Mouse (Mus musculus) lung, embryonic 14.5 days (tissue): ENCODE results near the gene BC107364. TPM values are rescaled to one million over a fixed set of nuclear protein-coding genes. Genes with fewer than 3 reads are reported as not detected.
A peak's percentile ranks its signal among the peaks of the same experiment; 100 is the strongest.
"Not testable (repeated sequence)": the region's sequence is repeated elsewhere in the genome, so short reads cannot be mapped to it uniquely, and the experiment has no call there.

Experiments
- ATAC-seq: fragments of 200-750 bp; cut with Nextera tagmentation; 2 replicates; pipeline ENCODE4 v1.8.0; 2017; ENCODE audit warnings: mild to moderate bottlenecking, moderate TSS enrichment, moderate library complexity; ENCODE audit not compliant: insufficient read depth
- DNase-seq: peaks from one replicate; pipeline ENCODE4 v3.0.0-alpha.2; 2015
- H3K27ac ChIP-seq: fragments of 300-500 bp; sonication (generic); 2 replicates; pipeline ENCODE4 v1.5.1; 2014; ENCODE audit warnings: low read depth, mild to moderate bottlenecking, moderate library complexity
- H3K27me3 ChIP-seq: fragments of 300-500 bp; sonication (generic); 2 replicates; pipeline ENCODE4 v1.6.1; 2014; ENCODE audit warnings: low read length, control low read depth; ENCODE audit not compliant: insufficient read depth
- H3K36me3 ChIP-seq: fragments of 300-500 bp; sonication (generic); 2 replicates; pipeline ENCODE4 v1.6.1; 2014; ENCODE audit warnings: control low read depth; ENCODE audit not compliant: insufficient read depth
- H3K4me1 ChIP-seq: fragments of 300-500 bp; sonication (generic); 2 replicates; pipeline ENCODE4 v1.6.1; 2014; ENCODE audit warnings: antibody characterized with exemption, control low read depth; ENCODE audit not compliant: insufficient read depth
- H3K4me2 ChIP-seq: fragments of 300-500 bp; sonication (generic); 2 replicates; pipeline ENCODE4 v1.6.1; 2014; ENCODE audit warnings: mild to moderate bottlenecking
- H3K4me3 ChIP-seq: fragments of 300-500 bp; sonication (generic); 2 replicates; pipeline ENCODE4 v1.5.1; 2014; ENCODE audit warnings: low read depth, low read length
- H3K9ac ChIP-seq: fragments of 300-500 bp; sonication (generic); 2 replicates; pipeline ENCODE4 v1.6.1; 2014
- H3K9me3 ChIP-seq: fragments of 300-500 bp; sonication (generic); 2 replicates; pipeline ENCODE4 v1.6.1; 2016; ENCODE audit warnings: low read depth, low read length, control low read depth
- CTCF ChIP-seq: IDR thresholded peaks from 2 replicates; pipeline ENCODE4 v1.5.1; 2016; ENCODE audit warnings: antibody characterized with exemption, low read depth
- WGBS: fragments of 180-500 bp; shearing (Covaris S2); extraction: QIAGEN DNeasy Blood & Tissue Kit; methylation state at CpG from one replicate; pipeline ENCODE4 v1.1.7; 2014; 5-methylcytosine and 5-hydroxymethylcytosine counted together
- polyA plus RNA-seq: library from polyadenylated mRNA; unstranded; fragments of >200 nt; fragmentation: Nextera tagmentation; extraction: Ambion mirVana; gene quantifications from 2 replicates; pipeline ENCODE4 v1.2.1, GENCODE M21; 2014

Gene BC107364
- polyA plus RNA-seq, 1 experiment from 2014 or later, result not detected

GRCm38 (mm10) chr3:96403016-96403415 lies 49.1 kb downstream of the BC107364 start:
- DNase-seq, result peak; percentile 49
- TF ChIP-seq CTCF, result peak; percentile 40; the same call in 1 of the 2 replicates

GRCm38 (mm10) chr3:96401832-96402501 lies 50.1 kb downstream of the BC107364 start:
- Histone ChIP-seq H3K4me1 (no peaks in the 10 kb centered on the region; the same call in 1 of the 2 replicates), H3K27ac (no peak overlapping the region), H3K4me3 (peak overlapping the region; percentile 41), H3K36me3 (no peaks in the 10 kb centered on the region), H3K27me3 (peaks cover 91% of the 10 kb centered on the region), H3K9me3 (no peaks in the 10 kb centered on the region; the same call in 1 of the 2 replicates), H3K9ac (peak overlapping the region; percentile 36; the same call in 1 of the 2 replicates), H3K4me2 (peak overlapping the region; percentile 64)
- TF ChIP-seq CTCF, result peak; percentile 57
- DNase-seq, result peak; percentile 81
- ATAC-seq, result peak; percentile 77
- under 1% methylated on average over 41 of the region's 41 CpGs for WGBS

More at GRCm38 (mm10) chr3:96403016-96403415, 49.1 kb downstream of the BC107364 start:
- Histone ChIP-seq H3K27ac (no peak overlapping the region), H3K4me1 (no peaks in the 10 kb centered on the region; the same call in 1 of the 2 replicates), H3K4me3 (no peak overlapping the region), H3K9me3 (no peaks in the 10 kb centered on the region; the same call in 1 of the 2 replicates), H3K9ac (no peak overlapping the region), H3K36me3 (no peaks in the 10 kb centered on the region), H3K27me3 (peaks cover 93% of the 10 kb centered on the region), H3K4me2 (no peak overlapping the region)
- WGBS, result 10% methylated on average over 1 of the region's 1 CpGs
- ATAC-seq, result no peak

- H3K9me3 ChIP-seq, result no peaks in the 10 kb centered on the region; the same call in 1 of the 2 replicates
- peak overlapping the region; percentile 64 for H3K4me2 ChIP-seq
- peak overlapping the region; percentile 36; the same call in 1 of the 2 replicates for H3K9ac ChIP-seq
- H3K27me3 ChIP-seq, result peaks cover 90% of the 10 kb centered on the region
- no peaks in the 10 kb centered on the region for H3K36me3 ChIP-seq
- ATAC-seq (no peak), DNase-seq (peak; percentile 26)
- peak overlapping the region; percentile 41 for H3K4me3 ChIP-seq
- no peak overlapping the region for H3K27ac ChIP-seq
- 2% methylated on average over 13 of the region's 13 CpGs for WGBS
- no peaks in the 10 kb centered on the region; the same call in 1 of the 2 replicates for H3K4me1 ChIP-seq
- no peak for TF ChIP-seq CTCF
These were observed 50.7 kb downstream of the BC107364 start for GRCm38 (mm10) chr3:96401474-96401831.

- WGBS, result 2% methylated on average over 5 of the region's 5 CpGs
- H3K9me3 ChIP-seq, result no peaks in the 10 kb centered on the region
- H3K9ac ChIP-seq, result no peak overlapping the region
- no peaks in the 10 kb centered on the region; the same call in 1 of the 2 replicates for H3K4me1 ChIP-seq
- peaks cover 90% of the 10 kb centered on the region for H3K27me3 ChIP-seq
- no peak overlapping the region for H3K27ac ChIP-seq
- no peak for TF ChIP-seq CTCF
- ATAC-seq (no peak), DNase-seq (peak; percentile 70)
- H3K4me2 ChIP-seq, result no peak overlapping the region
- no peak overlapping the region for H3K4me3 ChIP-seq
- no peaks in the 10 kb centered on the region for H3K36me3 ChIP-seq
These were observed 53.2 kb downstream of the BC107364 start for GRCm38 (mm10) chr3:96398911-96399310.

GRCm38 (mm10) chr3:96396857-96397256 lies 55.2 kb downstream of the BC107364 start:
- Histone ChIP-seq H3K36me3 (no peaks in the 10 kb centered on the region), H3K4me2 (no peak overlapping the region), H3K27me3 (peaks cover 80% of the 10 kb centered on the region), H3K4me3 (no peak overlapping the region), H3K4me1 (no peaks in the 10 kb centered on the region; the same call in 1 of the 2 replicates), H3K9ac (no peak overlapping the region), H3K9me3 (no peaks in the 10 kb centered on the region), H3K27ac (no peak overlapping the region)
- DNase-seq (no peak), ATAC-seq (no peak)
- WGBS, result 87% methylated on average over 7 of the region's 7 CpGs
- TF ChIP-seq CTCF, result no peak

DNA sequence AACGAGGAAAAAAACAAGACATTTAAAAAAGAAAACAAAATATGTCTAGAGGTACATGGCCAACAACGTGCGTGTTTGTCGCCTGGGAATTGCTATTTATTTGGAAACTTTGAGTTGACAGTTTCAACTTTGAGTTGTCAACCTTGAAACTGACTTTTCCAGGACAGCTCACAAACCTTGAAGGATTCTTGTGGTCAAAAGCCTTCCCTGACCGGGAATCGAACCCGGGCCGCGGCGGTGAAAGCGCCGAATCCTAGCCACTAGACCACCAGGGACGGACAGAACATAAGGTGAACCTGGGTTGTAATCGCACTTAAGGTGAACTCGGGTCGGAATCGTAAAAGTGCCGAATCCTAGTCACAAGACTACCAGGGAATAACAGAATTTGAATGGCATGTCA lies 64.9 kb downstream of the BC107364 start:
- peaks cover 27% of the 10 kb centered on the region for H3K27me3 ChIP-seq
- H3K4me3 ChIP-seq, H3K27ac ChIP-seq, ATAC-seq, H3K9ac ChIP-seq, H3K36me3 ChIP-seq, DNase-seq, H3K4me2 ChIP-seq, H3K4me1 ChIP-seq, H3K9me3 ChIP-seq: not testable (repeated sequence)
- WGBS, result no CpG with 5 or more reads among the region's 18 CpGs

Other genes starting within 250 kb of the BC107364 start
- 57.6 and 68.0 TPM in 2 replicates for gene Bola1, start 232.6 kb downstream of the BC107364 start, polyA plus RNA-seq
- gene Hist2h2ab, start 232.4 kb downstream of the BC107364 start, polyA plus RNA-seq, result not detected in 2 replicates
- 10.8 and 11.9 TPM in 2 replicates for gene Hist2h2ac, start 231.4 kb downstream of the BC107364 start, polyA plus RNA-seq
- gene Hist2h2be, start 231.2 kb downstream of the BC107364 start, polyA plus RNA-seq, result 5.9 and 6.4 TPM in 2 replicates
- 11.5 and 14.4 TPM in 2 replicates for gene Hist2h3c2, start 213.2 kb downstream of the BC107364 start, polyA plus RNA-seq
- gene Hist2h2aa2, start 212.0 kb downstream of the BC107364 start, polyA plus RNA-seq, result 49.7 and 55.6 TPM in 2 replicates
- 13.0 and 15.7 TPM in 2 replicates for gene Hist2h2aa1, start 206.8 kb downstream of the BC107364 start, polyA plus RNA-seq
- gene Hist2h3c1, start 205.6 kb downstream of the BC107364 start, polyA plus RNA-seq, result 0.30 and 2.3 TPM in 2 replicates
- 11.3 and 16.6 TPM in 2 replicates for gene Hist2h4, start 189.0 kb downstream of the BC107364 start, polyA plus RNA-seq
- 100 and 111 TPM in 2 replicates for gene Hist2h3b, start 183.7 kb downstream of the BC107364 start, polyA plus RNA-seq
- gene Hist2h2bb, start 182.6 kb downstream of the BC107364 start, polyA plus RNA-seq, result 23.2 and 26.7 TPM in 2 replicates
- gene Fcgr1, start 158.3 kb downstream of the BC107364 start, polyA plus RNA-seq, result 3.3 and 3.9 TPM in 2 replicates
- 0.20 and 0.35 TPM in 2 replicates for gene Hfe2, start 72.9 kb upstream of the BC107364 start, polyA plus RNA-seq
- 77.2 and 96.5 TPM in 2 replicates for gene Txnip, start 105.7 kb upstream of the BC107364 start, polyA plus RNA-seq
- 0.89 and 1.2 TPM in 2 replicates for gene Gm16253, start 124.7 kb upstream of the BC107364 start, polyA plus RNA-seq
- gene Polr3gl, start 141.9 kb upstream of the BC107364 start, polyA plus RNA-seq, result 17.8 and 22.9 TPM in 2 replicates
- 2.0 and 2.5 TPM in 2 replicates for gene Ankrd34a, start 144.3 kb upstream of the BC107364 start, polyA plus RNA-seq
- 7.9 and 8.3 TPM in 2 replicates for gene Lix1l, start 148.8 kb upstream of the BC107364 start, polyA plus RNA-seq
- 163 TPM in 2 replicates for gene Rbm8a, start 177.6 kb upstream of the BC107364 start, polyA plus RNA-seq
- gene Pex11b, start 183.1 kb upstream of the BC107364 start, polyA plus RNA-seq, result 55.8 and 56.5 TPM in 2 replicates
- 0.09 and 0.24 TPM in 2 replicates for gene Gm42957, start 183.2 kb upstream of the BC107364 start, polyA plus RNA-seq
- gene Itga10, start 193.3 kb upstream of the BC107364 start, polyA plus RNA-seq, result 0.70 and 1.2 TPM in 2 replicates
- 0.12 and 0.15 TPM in 2 replicates for gene Ankrd35, start 217.8 kb upstream of the BC107364 start, polyA plus RNA-seq
- gene Pias3, start 244.1 kb upstream of the BC107364 start, polyA plus RNA-seq, result 44.0 and 49.1 TPM in 2 replicates